Mouse (Mus musculus) brain, embryonic 18.5 days (tissue): ENCODE measurements at regions not wholly inside any gene's neighbourhood (a gene's known extent, or its start where the extent isn't known, plus 50 kb on each side); places are given as distances from the start of the nearest gene placed in this dataset.

Source experiments
- DNase-seq: peaks from one replicate; pipeline ENCODE4 v3.0.0-alpha.2; 2012; ENCODE audit warnings: low read depth, low spot score

DNA sequence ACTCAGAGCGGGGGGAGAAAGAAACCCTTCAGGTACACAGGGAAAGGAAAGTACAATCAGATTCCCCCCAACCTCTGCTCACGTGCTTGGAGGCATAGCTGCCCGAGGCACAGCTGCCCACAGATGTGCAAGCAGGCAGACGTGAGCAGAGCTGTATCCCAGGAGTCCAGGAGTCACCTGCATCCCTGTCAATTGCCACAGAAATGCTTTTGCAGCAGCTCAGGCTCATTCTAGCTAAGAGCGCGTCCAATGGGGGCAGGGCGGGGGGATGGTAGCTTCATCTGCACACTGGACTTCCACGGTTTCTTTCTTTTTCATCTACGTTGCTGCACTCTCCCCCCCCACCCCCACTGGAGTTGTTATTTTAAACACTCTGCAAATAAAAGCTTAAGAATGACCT, 66.0 kb upstream of the Fat4 start:
- no peak for DNase-seq

DNA sequence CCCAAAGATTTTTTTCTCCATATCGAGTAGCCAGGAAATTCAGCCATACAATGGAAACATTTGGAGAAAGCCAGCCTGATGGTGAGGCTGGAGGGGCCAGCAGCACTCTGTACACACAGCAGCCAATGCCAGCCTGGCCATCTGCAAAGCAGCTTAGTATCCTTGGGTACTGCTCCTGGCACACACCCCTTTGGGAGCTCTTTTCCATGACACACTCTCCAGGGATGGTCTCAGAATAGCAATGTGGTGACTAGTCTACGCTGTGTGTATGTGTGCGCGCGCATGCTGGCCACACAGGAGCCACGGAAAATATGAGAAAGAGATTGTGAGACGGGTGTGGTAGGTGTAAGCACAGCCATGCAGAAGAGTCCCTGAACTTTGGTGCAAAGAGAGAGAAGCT, 66.4 kb upstream of the Fat4 start:
- no peak for DNase-seq

- no peak for DNase-seq
Observed at GRCm38 (mm10) chr3:38817651-38818050, 69.1 kb upstream of the Fat4 start.

DNA sequence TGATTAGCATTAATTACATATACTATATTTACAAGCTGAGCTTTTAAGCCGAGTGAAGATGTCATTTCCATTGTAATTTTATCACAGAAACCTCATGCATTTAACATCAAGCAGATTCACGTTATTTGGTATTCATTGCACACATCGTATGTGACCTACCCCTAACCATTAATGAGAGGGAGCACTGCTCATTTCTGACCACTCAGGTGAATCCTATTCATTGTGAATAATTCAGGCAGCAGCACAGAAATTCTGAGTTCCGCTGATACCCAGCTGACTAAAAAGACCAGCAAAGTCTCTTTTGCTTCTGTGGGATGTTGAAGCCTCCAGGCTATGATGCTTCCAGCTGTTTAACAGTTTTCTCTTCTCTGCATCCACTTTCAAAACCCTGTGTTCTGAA, 74.3 kb upstream of the Fat4 start:
- no peak for DNase-seq

DNA sequence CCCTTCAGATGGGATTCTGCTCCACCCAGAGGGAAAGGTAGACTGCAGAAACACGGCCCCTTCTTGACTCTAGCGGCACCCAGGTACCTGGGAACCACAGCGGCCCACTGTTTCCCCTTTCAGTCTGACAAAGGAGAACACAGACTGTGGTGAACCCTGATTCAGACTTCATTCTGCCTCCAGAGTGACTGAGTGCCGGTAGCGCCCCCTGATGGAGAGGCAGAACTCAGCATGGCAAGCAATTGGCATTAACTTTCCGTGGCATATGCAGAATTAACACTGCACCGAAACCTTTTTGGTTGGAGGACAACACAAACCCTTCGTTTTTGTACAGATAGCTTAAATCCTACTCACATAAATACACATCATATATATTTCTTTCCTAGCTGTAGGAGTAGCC, 75.1 kb upstream of the Fat4 start:
- no peak for DNase-seq

GRCm38 (mm10) chr3:38806469-38807055, 80.2 kb upstream of the Fat4 start:
- no peak for DNase-seq

DNA sequence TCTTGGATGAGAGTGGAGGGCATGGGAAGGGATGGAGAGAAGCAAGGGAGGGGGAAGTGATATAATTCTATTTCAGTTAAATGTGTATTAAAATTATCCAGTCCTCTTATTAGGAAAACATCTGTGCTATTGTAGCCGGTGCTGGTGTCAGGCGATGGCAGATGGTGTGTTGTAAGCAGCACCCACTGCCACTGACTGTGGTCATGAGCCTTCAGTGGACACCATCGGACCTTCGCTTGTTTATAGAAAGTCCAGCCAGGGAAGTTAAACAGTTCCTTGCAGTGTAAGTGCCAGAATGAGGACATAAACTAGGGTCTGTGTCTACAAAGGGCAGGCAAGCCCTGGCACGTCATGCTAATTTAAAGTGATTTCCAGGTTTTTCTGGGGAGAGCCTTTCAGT, 80.7 kb upstream of the Fat4 start:
- no peak for DNase-seq

DNA sequence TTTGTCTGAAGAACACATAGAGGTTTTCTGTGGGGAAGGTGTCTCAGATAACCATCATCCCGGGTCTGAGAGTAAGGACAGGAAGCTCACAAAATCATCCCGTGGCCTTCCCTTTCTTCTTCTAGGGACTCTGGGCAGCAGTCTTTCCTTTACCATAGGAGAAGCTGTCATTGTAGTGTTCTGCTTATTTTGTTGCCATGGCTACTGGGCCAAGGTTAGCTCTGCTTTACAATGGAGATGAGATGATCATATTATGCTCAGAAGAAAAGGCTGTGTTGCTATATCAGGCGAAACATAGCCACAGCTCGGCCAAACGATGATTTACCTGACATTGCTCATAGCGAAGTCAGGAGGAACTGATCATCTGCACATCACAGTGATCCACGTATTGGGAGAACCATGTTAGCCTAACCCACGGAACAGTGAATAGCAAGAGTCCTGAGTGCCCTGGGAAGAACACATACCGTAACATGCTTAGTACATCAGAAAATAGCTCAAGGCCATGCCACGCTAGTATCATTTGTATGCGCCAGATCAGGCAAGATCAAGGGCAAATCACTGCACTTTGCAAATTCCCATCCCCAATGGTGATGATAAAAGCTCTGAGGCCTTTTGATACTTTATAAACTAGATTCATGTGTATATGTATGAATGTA, 91.0 kb upstream of the Fat4 start:
- no peak for DNase-seq

GRCm38 (mm10) chr3:38793221-38793620, 93.5 kb upstream of the Fat4 start:
- DNase-seq = no peak

DNA sequence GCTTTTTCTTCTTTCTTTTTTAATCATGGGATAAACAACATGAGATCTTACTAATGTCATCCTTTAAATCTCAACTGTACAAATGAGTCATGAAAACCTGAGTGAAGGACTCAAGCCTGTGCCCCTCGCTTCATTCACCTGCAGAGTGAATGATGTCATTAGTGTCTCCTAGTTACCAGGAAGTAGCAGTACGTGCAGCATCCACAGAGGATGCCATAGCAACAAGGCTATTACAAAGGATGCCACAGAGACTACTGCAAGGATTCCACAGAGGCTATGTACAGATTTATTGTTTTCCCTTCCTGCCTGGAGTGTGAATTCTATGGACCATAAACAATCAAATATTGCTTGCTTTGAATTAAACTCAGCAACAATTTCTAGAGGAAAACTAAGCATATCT, 98.0 kb upstream of the Fat4 start:
- no peak for DNase-seq

DNA sequence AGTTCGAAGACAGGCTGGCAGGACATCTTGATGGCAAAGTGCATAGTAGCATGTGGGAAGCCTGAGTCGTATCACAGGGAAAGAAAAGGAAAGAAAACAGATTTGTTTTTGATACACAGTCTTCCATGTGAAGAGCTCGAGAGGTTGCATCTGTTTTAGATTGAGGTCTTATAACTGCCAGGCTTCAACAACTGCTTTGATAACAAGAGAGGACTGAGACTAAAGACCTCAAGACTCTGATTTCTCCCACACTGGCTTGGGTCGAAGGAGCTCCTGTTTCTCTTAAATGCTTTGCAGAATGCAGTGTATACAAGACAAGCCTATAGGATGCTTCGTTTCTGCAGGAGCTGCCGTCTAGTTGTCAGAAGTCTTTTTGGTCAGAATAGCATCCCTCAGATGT, 103.0 kb upstream of the Fat4 start:
- DNase-seq = no peak

GRCm38 (mm10) chr3:38783051-38783450, 103.7 kb upstream of the Fat4 start:
- DNase-seq = no peak

GRCm38 (mm10) chr3:38776743-38777366, 109.9 kb upstream of the Fat4 start:
- DNase-seq = no peak

- no peak for DNase-seq
Observed at GRCm38 (mm10) chr3:38754632-38755123, 132.1 kb upstream of the Fat4 start.

- no peak for DNase-seq
Observed at GRCm38 (mm10) chr3:38753446-38754205, 133.1 kb upstream of the Fat4 start.

- no peak for DNase-seq
Observed at GRCm38 (mm10) chr3:38742155-38742554, 144.6 kb upstream of the Fat4 start.

DNA sequence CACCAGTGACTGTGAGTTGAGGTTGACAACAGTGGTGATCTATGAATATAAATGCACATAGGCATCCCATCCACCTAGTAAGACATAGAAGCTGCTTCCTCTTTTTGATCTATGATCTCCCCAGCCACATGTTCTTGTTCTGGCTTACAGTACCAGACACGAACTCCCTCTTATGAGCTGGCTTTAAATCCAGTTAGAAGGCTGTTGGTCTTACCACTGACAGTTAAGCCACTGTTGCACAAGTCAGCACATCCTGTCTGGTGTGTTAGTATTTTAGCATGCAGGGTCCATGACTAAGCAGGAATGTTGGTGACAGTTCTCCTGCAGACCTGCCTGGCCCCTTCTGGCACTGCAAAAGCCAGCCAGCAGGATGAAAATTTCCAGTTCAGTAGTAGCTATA, 164.1 kb upstream of the Fat4 start:
- DNase-seq = no peak

DNA sequence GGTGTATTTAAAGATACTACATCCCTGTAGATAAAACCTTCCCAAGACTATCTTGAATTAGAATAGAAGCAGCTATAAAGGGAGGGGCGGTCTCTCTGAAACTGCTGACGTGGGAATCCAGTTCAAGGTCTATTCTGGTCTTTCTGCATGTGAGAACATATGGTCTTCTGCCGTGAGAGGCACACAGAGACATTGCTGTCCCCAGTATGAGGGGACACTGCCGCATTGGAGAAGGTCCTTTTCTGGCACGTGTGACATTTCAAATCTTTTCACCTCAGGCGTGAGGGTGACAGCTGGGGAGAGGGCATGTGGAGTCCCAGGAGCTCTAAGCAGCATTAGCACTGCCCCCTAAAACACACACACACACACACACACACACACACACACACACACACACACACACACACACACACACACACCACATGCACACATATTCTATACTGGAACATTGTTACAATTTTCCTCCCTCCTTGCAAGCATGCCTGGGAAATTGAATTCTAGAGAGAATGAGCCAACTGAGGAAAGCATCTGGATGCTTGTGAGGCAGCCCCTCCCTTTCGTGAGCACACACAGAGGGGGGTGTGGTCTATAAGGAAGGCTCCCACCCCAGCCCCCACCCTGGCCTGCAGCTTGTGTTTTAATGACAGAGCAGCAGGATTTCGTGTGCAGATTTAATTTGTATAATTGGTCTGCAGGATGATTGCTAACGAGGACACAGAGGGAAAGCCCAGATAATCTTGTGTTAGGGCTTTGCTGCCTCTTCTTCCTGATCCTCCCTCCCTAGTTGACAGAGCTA, 174.5 kb upstream of the Fat4 start:
- no peak for DNase-seq

DNA sequence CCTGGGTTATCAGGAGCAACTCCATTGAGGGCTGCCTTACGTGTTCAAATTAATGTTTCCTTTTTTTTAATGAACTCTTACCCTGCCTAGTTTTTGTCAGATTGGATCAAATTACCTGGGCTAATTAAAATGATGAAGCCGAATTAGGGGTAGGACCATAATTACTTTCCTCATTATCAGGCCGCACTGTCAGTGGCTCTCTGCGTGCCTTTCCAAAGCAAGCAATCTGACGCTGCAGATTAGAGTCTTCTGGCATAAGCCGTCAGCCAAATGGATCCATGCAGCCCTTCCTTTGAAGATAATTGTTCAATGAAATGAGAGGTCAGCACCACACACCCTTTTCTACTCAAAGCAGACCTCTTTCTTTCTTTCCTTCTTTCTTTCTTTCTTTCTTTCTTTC, 175.5 kb upstream of the Fat4 start:
- DNase-seq = no peak

- no peak for DNase-seq
Observed at GRCm38 (mm10) chr3:38707891-38708290, 178.8 kb upstream of the Fat4 start.

DNA sequence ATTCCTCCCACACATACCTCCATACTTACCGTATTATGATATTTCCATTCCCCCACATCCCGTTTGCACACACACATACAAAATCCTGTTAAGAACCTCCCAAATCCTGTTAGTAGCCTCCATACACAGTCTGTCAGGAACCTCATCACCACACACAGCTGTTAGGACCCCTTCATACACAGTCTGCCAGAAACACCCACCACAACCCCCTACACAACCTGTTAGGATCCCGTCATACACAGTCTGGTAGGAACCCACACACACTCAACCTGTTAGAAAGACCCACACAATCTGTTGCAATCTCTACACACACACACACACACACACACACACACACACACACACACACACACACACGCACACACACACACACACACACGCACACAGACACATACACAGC, 187.5 kb upstream of the Fat4 start:
- no peak for DNase-seq

DNA sequence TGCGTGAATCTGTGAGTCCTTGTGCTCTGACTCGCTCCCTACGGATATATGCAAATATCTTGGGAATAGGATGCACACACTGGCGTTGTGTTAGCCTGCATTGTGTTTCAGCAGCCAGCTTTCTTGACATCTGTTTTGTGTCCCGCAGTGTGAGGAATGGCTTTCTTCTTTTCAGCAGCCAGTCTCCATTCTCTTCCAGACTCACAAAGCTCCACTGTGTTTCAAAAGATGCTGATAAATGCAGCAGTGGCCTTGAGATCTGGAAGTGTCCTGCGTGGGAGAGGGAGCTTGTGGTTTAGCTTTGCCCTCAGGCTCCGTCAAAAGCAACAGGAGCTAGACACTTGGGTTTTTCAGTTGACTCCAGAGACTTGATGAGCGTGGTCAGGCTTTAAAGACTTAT, 188.9 kb upstream of the Fat4 start:
- DNase-seq = no peak
